Mouse (Mus musculus) liver, embryonic 14.5 days (tissue): ENCODE results near the gene Elane. TPM values are rescaled to one million over a fixed set of nuclear protein-coding genes. Genes with fewer than 3 reads are reported as not detected.
A peak's percentile ranks its signal among the peaks of the same experiment; 100 is the strongest.

Experiments used
- ATAC-seq: fragments of 200-750 bp; cut with Nextera tagmentation; 2 replicates; pipeline ENCODE4 v1.8.0; 2017; ENCODE audit warnings: moderate number of reproducible peaks, mild to moderate bottlenecking, moderate library complexity; ENCODE audit not compliant: insufficient read depth
- DNase-seq, 3 experiments: peaks; one replicate each; pipeline ENCODE4 v3.0.0-alpha.2; 2012 to 2013; ENCODE audit warnings: low read depth in 3 of 3, low spot score in 3 of 3
- H3K27ac ChIP-seq: fragments of 300-500 bp; sonication (generic); 2 replicates; pipeline ENCODE4 v1.5.1; 2014; ENCODE audit warnings: moderate library complexity, mild to moderate bottlenecking, control low read depth, inconsistent platforms
- H3K27me3 ChIP-seq: fragments of 300-500 bp; sonication (generic); 2 replicates; pipeline ENCODE4 v1.6.1; 2014; ENCODE audit warnings: mild to moderate bottlenecking, low read length, moderate library complexity; ENCODE audit not compliant: control insufficient read depth, insufficient read depth
- H3K36me3 ChIP-seq: fragments of 300-500 bp; sonication (generic); replicated peaks from 2 replicates; pipeline ENCODE4 v1.6.1; 2014; ENCODE audit warnings: low read depth; ENCODE audit not compliant: control insufficient read depth, insufficient read depth
- H3K4me1 ChIP-seq, 2 experiments: fragments of 200-500 bp in 1 of 2; fragments of 300-500 bp in 1 of 2; sonication (generic) in 1 of 2; replicated peaks; 2 replicates each; pipeline ENCODE4 v1.6.1; 2012 to 2014; ENCODE audit warnings: antibody characterized with exemption in 1 of 2, inconsistent platforms in 1 of 2, low read length in 1 of 2; ENCODE audit not compliant: control insufficient read depth in 2 of 2, insufficient read depth in 2 of 2
- H3K4me2 ChIP-seq: fragments of 300-500 bp; sonication (generic); 2 replicates; pipeline ENCODE4 v1.6.1; 2014; ENCODE audit warnings: low read depth, mild to moderate bottlenecking, control low read depth, moderate library complexity
- H3K4me3 ChIP-seq, 2 experiments: fragments of 200-500 bp in 1 of 2; fragments of 300-500 bp in 1 of 2; sonication (generic) in 1 of 2; 2 replicates each; pipeline ENCODE4 v1.5.1; 2012 to 2014; ENCODE audit warnings: low read depth in 2 of 2, low read length in 2 of 2, mild to moderate bottlenecking in 2 of 2, control low read depth in 1 of 2, inconsistent platforms in 1 of 2, moderate library complexity in 1 of 2; ENCODE audit not compliant: insufficient read depth in 1 of 2
- H3K9ac ChIP-seq: fragments of 300-500 bp; sonication (generic); replicated peaks from 2 replicates; pipeline ENCODE4 v1.6.1; 2014; ENCODE audit warnings: mild to moderate bottlenecking, control low read depth, moderate library complexity
- H3K9me3 ChIP-seq: fragments of 300-500 bp; sonication (generic); 2 replicates; pipeline ENCODE4 v1.6.1; 2016; ENCODE audit warnings: low read length, mixed read lengths; ENCODE audit not compliant: control insufficient read depth
- CTCF ChIP-seq: IDR thresholded peaks from 2 replicates; pipeline ENCODE4 v1.5.1; 2016; ENCODE audit warnings: antibody characterized with exemption, low read depth, control low read depth
- EP300 ChIP-seq: IDR thresholded peaks from 2 replicates; pipeline ENCODE4 v1.6.1; 2016; ENCODE audit warnings: antibody characterized with exemption, low read depth
- WGBS: fragments of 180-500 bp; shearing (Covaris S2); extraction: QIAGEN DNeasy Blood & Tissue Kit; methylation state at CpG from one replicate; pipeline ENCODE4 v1.1.7; 2014; ENCODE audit not compliant: insufficient replicate concordance; 5-methylcytosine and 5-hydroxymethylcytosine counted together
- polyA plus RNA-seq, 2 experiments: library from polyadenylated mRNA; depleted of rRNA in 1 of 2; stranded (reverse) in 1 of 2; unstranded in 1 of 2; fragments of >200 nt; fragmentation: Nextera tagmentation in 1 of 2; extraction: Ambion mirVana in 1 of 2; gene quantifications; 2 replicates each; pipeline versions ENCODE4 v1.2.1 to v1.2.3; 2012 to 2014

Elane gene
- polyA plus RNA-seq, 2 experiments = 52.2 to 151 TPM

- Histone ChIP-seq H3K4me1 (peaks cover 9 to 12% of the 10 kb centered on the region in 2 experiments), H3K27me3 (peaks cover 9% of the 10 kb centered on the region), H3K9me3 (no peaks in the 10 kb centered on the region), H3K4me2 (peak within 1 kb of the TSS; percentile 98), H3K9ac (peak within 1 kb of the TSS; percentile 78), H3K4me3 (peak within 1 kb of the TSS; percentile 74 to 87), H3K36me3 (no peaks in the 10 kb centered on the region), H3K27ac (peak within 1 kb of the TSS; percentile 58)
- DNase-seq (peak; percentile 77 to 82 (median 77)), ATAC-seq (peak; percentile 78)
- WGBS = under 1% methylated on average over 63 of the region's 63 CpGs
- TF ChIP-seq CTCF (peak; percentile 5; the same call in 1 of the 2 replicates), EP300 (0 out of 2 replicates have a peak, but pooled peaks have one; percentile 23)
These were observed 40.7 kb downstream of the Elane start, which contains the start of gene Arid3a for GRCm38 (mm10) chr10:79926491-79927323. Gene Arid3a (plus strand): TSS chr10:79927043.

- Histone ChIP-seq H3K9ac (peak overlapping the region; percentile 78), H3K4me2 (peak overlapping the region; percentile 98), H3K27ac (peak overlapping the region; percentile 51), H3K36me3 (no peaks in the 10 kb centered on the region; the same call in 1 of the 2 replicates), H3K27me3 (peaks cover 1% of the 10 kb centered on the region), H3K4me3 (peak overlapping the region; percentile 74 to 87), H3K9me3 (no peaks in the 10 kb centered on the region), H3K4me1 (peaks cover 9 to 12% of the 10 kb centered on the region in 2 experiments)
- TF ChIP-seq CTCF (peak; percentile 37), EP300 (no peak)
- peak; percentile 27 for ATAC-seq
- under 1% methylated on average over 54 of the region's 54 CpGs for WGBS
- no peak for DNase-seq
These were observed 41.4 kb downstream of the Elane start for GRCm38 (mm10) chr10:79927324-79928029.

GRCm38 (mm10) chr10:79928030-79928694 is 42.1 kb downstream of the Elane start:
- Histone ChIP-seq H3K4me1 (peaks cover 9 to 12% of the 10 kb centered on the region in 2 experiments), H3K9me3 (no peaks in the 10 kb centered on the region), H3K4me2 (peak overlapping the region; percentile 98), H3K27ac (no peak overlapping the region; the same call in none of the 2 replicates), H3K9ac (peak overlapping the region; percentile 78), H3K27me3 (no peaks in the 10 kb centered on the region), H3K36me3 (no peaks in the 10 kb centered on the region; the same call in 1 of the 2 replicates), H3K4me3 (peak overlapping the region; percentile 74 to 87)
- DNase-seq (no peak), ATAC-seq (no peak)
- TF ChIP-seq EP300 (no peak), CTCF (no peak)
- 1% methylated on average over 29 of the region's 29 CpGs for WGBS

- TF ChIP-seq EP300 (no peak), CTCF (no peak)
- no peaks in the 10 kb centered on the region; the same call in 1 of the 2 replicates for H3K36me3 ChIP-seq
- no peak for ATAC-seq
- no peaks in the 10 kb centered on the region for H3K9me3 ChIP-seq
- H3K9ac ChIP-seq = no peak overlapping the region
- H3K27me3 ChIP-seq = no peaks in the 10 kb centered on the region
- peaks cover 9 to 12% of the 10 kb centered on the region in 2 experiments for H3K4me1 ChIP-seq
- DNase-seq = no peak
- 28% methylated on average over 9 of the region's 9 CpGs for WGBS
- H3K4me3 ChIP-seq = peak overlapping the region; percentile 19 to 33; a peak in 3 of 4 replicates
- H3K4me2 ChIP-seq = peak overlapping the region; percentile 52
- no peak overlapping the region for H3K27ac ChIP-seq
These were observed 43.1 kb downstream of the Elane start for GRCm38 (mm10) chr10:79928907-79929701.
